18 mouse cellular contexts compared by ENCODE assay signal in genomic region chr14:87305481-87305880, GRCm38 (mm10).
"Had no signal": no experiment of that assay in that cellular context is flagged by ENCODE, and none has a peak within 500 bp of the region (broad histone marks: within the 10 kb centered on the region; RNA-seq: fewer than 3 reads in every experiment).

No protein-coding gene starts in this region.

- ATAC-seq: midbrain, embryonic 16.5 days had no signal

- DNase-seq: lung, adult 18-20 months; lung, postnatal 10 days; lung, postnatal 4 days; retina, postnatal 1 day; right cerebral cortex, adult 18-20 months; right cerebral cortex, postnatal 25 days; right cerebral cortex, postnatal 4 days; spleen, adult 18-20 months; thymus, adult 18-20 months; thymus, postnatal 14 days; thymus, postnatal 36 days had no signal

- H3K4me3 ChIP-seq: midbrain, embryonic 10.5 days; midbrain, embryonic 12.5 days; myocyte; neural tube, embryonic 13.5 days; neural tube, embryonic 15.5 days had no signal

- H3K36me3 ChIP-seq: midbrain, embryonic 10.5 days; midbrain, embryonic 12.5 days; neural tube, embryonic 13.5 days; neural tube, embryonic 15.5 days had no signal

- H3K27me3 ChIP-seq: midbrain, embryonic 12.5 days; neural tube, embryonic 13.5 days; neural tube, embryonic 15.5 days had no signal

- H3K9me3 ChIP-seq: midbrain, embryonic 10.5 days; midbrain, embryonic 12.5 days; neural tube, embryonic 13.5 days; neural tube, embryonic 15.5 days had no signal

- H3K4me1 ChIP-seq: midbrain, embryonic 10.5 days; midbrain, embryonic 12.5 days had no signal

- H3K9ac ChIP-seq: lung, embryonic 14.5 days; midbrain, embryonic 12.5 days; neural tube, embryonic 13.5 days; neural tube, embryonic 15.5 days had no signal

- H3K27ac ChIP-seq: midbrain, embryonic 10.5 days; midbrain, embryonic 12.5 days; neural tube, embryonic 13.5 days; neural tube, embryonic 15.5 days had no signal

- H3K4me2 ChIP-seq: lung, embryonic 14.5 days; midbrain, embryonic 12.5 days; neural tube, embryonic 13.5 days; neural tube, embryonic 15.5 days had no signal
